Mouse (Mus musculus) large intestine, adult 2 months (tissue): ENCODE results near the gene Olfr1183. TPM values are rescaled to one million over a fixed set of nuclear protein-coding genes. Genes with fewer than 3 reads are reported as not detected.
"Not testable (repeated sequence)": the region's sequence is repeated elsewhere in the genome, so short reads cannot be mapped to it uniquely, and the experiment has no call there.

ENCODE experiments used
- DNase-seq: peaks from one replicate; pipeline ENCODE4 v3.0.0-alpha.2; 2012; ENCODE audit warnings: low read depth, low spot score
- WGBS: fragments of 180-500 bp; shearing (Covaris S2); methylation state at CpG from one replicate; pipeline ENCODE4 v1.1.7; 2018; 5-methylcytosine and 5-hydroxymethylcytosine counted together
- polyA plus RNA-seq: library from polyadenylated mRNA; depleted of rRNA; stranded (reverse); fragments of >200 nt; gene quantifications from 2 replicates; pipeline ENCODE4 v1.2.3, GENCODE M21; 2012; rRNA removed

Gene Olfr1183
- not detected in 2 replicates for polyA plus RNA-seq

GRCm38 (mm10) chr2:88454567-88454966 lies at the start of gene Olfr1183:
TSS of gene Olfr1183 (plus strand) at chr2:88454867.
- WGBS: 95% methylated on average over 1 of the region's 1 CpGs
- DNase-seq: not testable (repeated sequence)

DNA sequence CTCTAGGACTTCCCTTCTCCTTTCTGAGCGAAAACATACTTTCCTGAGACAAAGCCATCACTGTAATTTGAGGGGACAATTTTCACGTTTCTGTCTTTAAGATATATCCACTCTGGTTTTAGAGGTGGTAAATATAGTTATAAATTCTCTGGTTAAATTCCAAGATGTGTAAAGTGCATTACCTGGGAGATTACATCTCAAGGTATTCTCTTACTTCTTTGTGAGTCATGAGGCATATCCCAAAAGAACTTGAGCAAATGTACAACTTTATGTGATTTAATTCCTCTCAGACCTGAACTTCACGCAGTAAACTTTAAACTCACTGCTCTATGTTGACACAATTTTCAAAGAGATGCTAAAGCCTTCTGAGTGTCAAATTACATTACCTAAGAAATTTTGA lies 48.3 kb upstream of the Olfr1183 start, which contains the start of gene Olfr1179:
TSS of gene Olfr1179 (minus strand) at position 101 of the 400 bp plus-strand sequence.
- 63% methylated on average over 3 of the region's 3 CpGs for WGBS
- DNase-seq: no peak

DNA sequence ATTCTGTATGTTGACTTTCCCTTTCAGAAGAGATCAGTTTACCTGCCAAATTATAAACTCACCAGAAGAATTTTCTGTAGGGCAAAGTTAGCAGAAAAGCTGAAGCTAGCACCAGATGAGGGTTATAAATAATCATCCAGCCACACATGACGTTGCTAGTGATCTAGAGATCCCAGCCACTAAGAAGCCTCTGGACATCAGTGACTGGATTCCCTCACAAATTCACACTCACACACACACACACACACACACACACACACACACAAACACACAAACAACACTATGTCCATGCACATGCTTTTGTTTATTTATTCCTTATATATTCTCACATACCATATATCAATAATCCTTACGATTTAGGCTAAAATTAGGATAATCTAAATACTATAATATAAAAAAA lies 35.6 kb upstream of the Olfr1183 start, which contains the start of gene Olfr1180:
TSS of gene Olfr1180 (minus strand) at position 101 of the 400 bp plus-strand sequence.
- DNase-seq: no peak
- WGBS: 66% methylated on average over 2 of the region's 2 CpGs

DNA sequence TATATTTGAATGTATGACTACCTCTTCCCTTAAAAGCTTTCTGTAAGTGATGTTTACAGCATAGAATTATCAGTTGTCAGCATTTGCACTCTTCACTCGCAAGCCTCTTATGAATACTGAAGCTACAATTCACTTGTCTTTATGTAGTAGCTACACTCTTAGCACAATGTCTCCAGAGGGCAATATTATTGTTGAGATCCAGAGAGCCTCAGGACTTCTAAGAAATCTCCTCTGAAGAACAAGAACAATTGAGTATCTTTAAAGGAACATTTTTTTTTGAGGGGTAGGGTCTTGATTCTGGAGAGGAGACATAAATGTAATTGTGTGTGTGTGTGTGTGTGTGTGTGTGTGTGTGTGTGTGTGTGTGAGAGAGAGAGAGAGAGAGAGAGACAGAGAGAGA lies 28.6 kb upstream of the Olfr1183 start, which contains the start of gene Olfr1181:
TSS of gene Olfr1181 (minus strand) at position 101 of the 400 bp plus-strand sequence.
- no peak for DNase-seq
- WGBS: 71% methylated on average over 1 of the region's 1 CpGs

GRCm38 (mm10) chr2:88449031-88449430 lies 5.6 kb upstream of the Olfr1183 start, which contains the start of gene Gm13757:
TSS of gene Gm13757 (minus strand) at chr2:88449131.
- 85% methylated on average over 1 of the region's 1 CpGs for WGBS
- no peak for DNase-seq

DNA sequence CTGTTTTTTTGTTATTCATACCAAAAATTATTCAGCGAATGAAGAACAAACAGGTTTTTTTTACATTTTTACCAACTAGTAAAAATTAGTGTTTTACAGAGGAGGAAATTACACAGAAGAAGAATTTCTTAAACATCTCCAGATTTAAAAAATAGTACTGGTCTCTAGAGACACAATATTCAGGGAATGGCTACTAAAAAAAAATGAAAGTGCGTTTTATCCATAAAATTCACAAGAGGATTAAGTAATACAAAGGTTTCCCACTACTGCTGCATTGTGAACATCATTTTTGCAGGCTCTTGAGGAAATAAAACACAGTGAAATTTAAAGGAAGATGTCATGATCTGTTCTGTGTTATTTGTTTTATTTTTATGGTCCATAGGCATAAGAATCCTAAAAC lies 28.6 kb downstream of the Olfr1183 start, which contains the start of gene Olfr1184:
TSS of gene Olfr1184 (plus strand) at position 301 of the 400 bp plus-strand sequence.
- WGBS: 83% methylated on average over 2 of the region's 2 CpGs
- DNase-seq: no peak

- 53% methylated on average over 2 of the region's 2 CpGs for whole genome bisulfite sequencing
- no peak for DNase-seq
Measured at GRCm38 (mm10) chr2:88493020-88493419, 38.4 kb downstream of the Olfr1183 start, which contains the start of gene Olfr1185-ps1. TSS of gene Olfr1185-ps1 (plus strand) at chr2:88493320.

GRCm38 (mm10) chr2:88518251-88518650 lies 63.6 kb downstream of the Olfr1183 start, which contains the start of gene Olfr1186:
TSS of gene Olfr1186 (plus strand) at chr2:88518551.
- DNase-seq: no peak
- WGBS: 82% methylated on average over 2 of the region's 2 CpGs

Other genes with a start within 250 kb of the Olfr1183 start
- gene Olfr1170, start 226.5 kb upstream of the Olfr1183 start, polyA plus RNA-seq: not detected in 2 replicates
- gene Olfr1173, start 175.0 kb upstream of the Olfr1183 start, polyA plus RNA-seq: not detected in 2 replicates
- not detected in 2 replicates for gene Olfr1174-ps, start 139.7 kb upstream of the Olfr1183 start, polyA plus RNA-seq
- gene Olfr1175-ps, start 127.7 kb upstream of the Olfr1183 start, polyA plus RNA-seq: not detected in 2 replicates
- not detected in 2 replicates for gene Olfr1176, start 118.1 kb upstream of the Olfr1183 start, polyA plus RNA-seq
- gene Olfr1177-ps, start 108.4 kb upstream of the Olfr1183 start, polyA plus RNA-seq: not detected in 2 replicates
- gene Olfr1178, start 67.8 kb upstream of the Olfr1183 start, polyA plus RNA-seq: not detected in 2 replicates
- not detected in 2 replicates for gene Olfr1179, start 48.4 kb upstream of the Olfr1183 start, polyA plus RNA-seq
- gene Olfr1180, start 35.7 kb upstream of the Olfr1183 start, polyA plus RNA-seq: not detected in 2 replicates
- not detected in 2 replicates for gene Olfr1181, start 28.7 kb upstream of the Olfr1183 start, polyA plus RNA-seq
- not detected in 2 replicates for gene Gm13757, start 5.7 kb upstream of the Olfr1183 start, polyA plus RNA-seq
- gene Olfr1184, start 28.7 kb downstream of the Olfr1183 start, polyA plus RNA-seq: not detected in 2 replicates
- gene Olfr1185-ps1, start 38.5 kb downstream of the Olfr1183 start, polyA plus RNA-seq: not detected in 2 replicates
- gene Olfr1186, start 63.7 kb downstream of the Olfr1183 start, polyA plus RNA-seq: not detected in 2 replicates
- not detected in 2 replicates for gene Olfr1188, start 102.1 kb downstream of the Olfr1183 start, polyA plus RNA-seq
- not detected in 2 replicates for gene Olfr1189, start 131.6 kb downstream of the Olfr1183 start, polyA plus RNA-seq
- not detected in 2 replicates for gene Olfr1191-ps1, start 185.7 kb downstream of the Olfr1183 start, polyA plus RNA-seq
- gene Olfr1192-ps1, start 193.6 kb downstream of the Olfr1183 start, polyA plus RNA-seq: not detected in 2 replicates
- gene Olfr1193, start 220.8 kb downstream of the Olfr1183 start, polyA plus RNA-seq: not detected in 2 replicates
- not detected in 2 replicates for gene Olfr1195, start 234.3 kb downstream of the Olfr1183 start, polyA plus RNA-seq
- gene Olfr1196, start 249.7 kb downstream of the Olfr1183 start, polyA plus RNA-seq: not detected in 2 replicates